Mouse (Mus musculus) liver, embryonic 14.5 days (tissue): ENCODE data around the gene Gpc6. TPM values are rescaled to one million over a fixed set of nuclear protein-coding genes. Genes with fewer than 3 reads are reported as not detected.

Experiments
- ATAC-seq: fragments of 200-750 bp; cut with Nextera tagmentation; 2 replicates; pipeline ENCODE4 v1.8.0; 2017; ENCODE audit warnings: moderate number of reproducible peaks, mild to moderate bottlenecking, moderate library complexity; ENCODE audit not compliant: insufficient read depth
- DNase-seq, 3 experiments: peaks; one replicate each; pipeline ENCODE4 v3.0.0-alpha.2; 2012 to 2013; ENCODE audit warnings: low read depth in 3 of 3, low spot score in 3 of 3
- H3K27ac ChIP-seq: fragments of 300-500 bp; sonication (generic); 2 replicates; pipeline ENCODE4 v1.5.1; 2014; ENCODE audit warnings: moderate library complexity, mild to moderate bottlenecking, control low read depth, inconsistent platforms
- H3K27me3 ChIP-seq: fragments of 300-500 bp; sonication (generic); 2 replicates; pipeline ENCODE4 v1.6.1; 2014; ENCODE audit warnings: mild to moderate bottlenecking, low read length, moderate library complexity; ENCODE audit not compliant: control insufficient read depth, insufficient read depth
- H3K36me3 ChIP-seq: fragments of 300-500 bp; sonication (generic); replicated peaks from 2 replicates; pipeline ENCODE4 v1.6.1; 2014; ENCODE audit warnings: low read depth; ENCODE audit not compliant: control insufficient read depth, insufficient read depth
- H3K4me1 ChIP-seq, 2 experiments: fragments of 200-500 bp in 1 of 2; fragments of 300-500 bp in 1 of 2; sonication (generic) in 1 of 2; replicated peaks; 2 replicates each; pipeline ENCODE4 v1.6.1; 2012 to 2014; ENCODE audit warnings: antibody characterized with exemption in 1 of 2, inconsistent platforms in 1 of 2, low read length in 1 of 2; ENCODE audit not compliant: control insufficient read depth in 2 of 2, insufficient read depth in 2 of 2
- H3K4me2 ChIP-seq: fragments of 300-500 bp; sonication (generic); 2 replicates; pipeline ENCODE4 v1.6.1; 2014; ENCODE audit warnings: low read depth, mild to moderate bottlenecking, control low read depth, moderate library complexity
- H3K4me3 ChIP-seq, 2 experiments: fragments of 200-500 bp in 1 of 2; fragments of 300-500 bp in 1 of 2; sonication (generic) in 1 of 2; 2 replicates each; pipeline ENCODE4 v1.5.1; 2012 to 2014; ENCODE audit warnings: low read depth in 2 of 2, low read length in 2 of 2, mild to moderate bottlenecking in 2 of 2, control low read depth in 1 of 2, inconsistent platforms in 1 of 2, moderate library complexity in 1 of 2; ENCODE audit not compliant: insufficient read depth in 1 of 2
- H3K9ac ChIP-seq: fragments of 300-500 bp; sonication (generic); replicated peaks from 2 replicates; pipeline ENCODE4 v1.6.1; 2014; ENCODE audit warnings: mild to moderate bottlenecking, control low read depth, moderate library complexity
- H3K9me3 ChIP-seq: fragments of 300-500 bp; sonication (generic); 2 replicates; pipeline ENCODE4 v1.6.1; 2016; ENCODE audit warnings: low read length, mixed read lengths; ENCODE audit not compliant: control insufficient read depth
- CTCF ChIP-seq: IDR thresholded peaks from 2 replicates; pipeline ENCODE4 v1.5.1; 2016; ENCODE audit warnings: antibody characterized with exemption, low read depth, control low read depth
- EP300 ChIP-seq: IDR thresholded peaks from 2 replicates; pipeline ENCODE4 v1.6.1; 2016; ENCODE audit warnings: antibody characterized with exemption, low read depth
- WGBS: fragments of 180-500 bp; shearing (Covaris S2); extraction: QIAGEN DNeasy Blood & Tissue Kit; methylation state at CpG from one replicate; pipeline ENCODE4 v1.1.7; 2014; ENCODE audit not compliant: insufficient replicate concordance; 5-methylcytosine and 5-hydroxymethylcytosine counted together
- polyA plus RNA-seq, 2 experiments: library from polyadenylated mRNA; depleted of rRNA in 1 of 2; stranded (reverse) in 1 of 2; unstranded in 1 of 2; fragments of >200 nt; fragmentation: Nextera tagmentation in 1 of 2; extraction: Ambion mirVana in 1 of 2; gene quantifications; 2 replicates each; pipeline versions ENCODE4 v1.2.1 to v1.2.3; 2012 to 2014

The Gpc6 gene
- polyA plus RNA-seq, 2 experiments, result 0.97 to 2.3 TPM

DNA sequence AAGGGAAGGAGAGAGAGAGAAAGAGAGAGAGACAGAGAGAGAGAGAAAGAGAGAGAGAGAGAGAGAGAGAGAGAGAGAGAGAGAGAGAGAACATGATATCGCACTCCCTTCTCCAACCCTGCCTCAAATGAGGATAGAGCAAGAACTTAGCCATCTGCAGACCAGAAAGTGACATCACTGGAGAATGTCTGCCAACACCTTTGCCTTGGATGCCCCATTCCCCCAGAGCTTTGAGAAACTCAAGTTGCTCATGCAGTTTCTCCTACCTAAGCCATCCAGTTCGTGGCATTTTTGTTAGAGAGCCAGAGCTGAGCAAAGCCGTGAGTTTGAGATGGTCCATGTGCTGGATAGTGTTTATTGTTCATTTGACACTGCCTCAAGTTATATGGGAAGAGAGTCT, 1030.9 kb downstream of the Gpc6 start:
- Histone ChIP-seq H3K36me3 (no peaks in the 10 kb centered on the region), H3K27me3 (no peaks in the 10 kb centered on the region), H3K27ac (no peak overlapping the region), H3K9me3 (no peaks in the 10 kb centered on the region), H3K4me3 (no peak overlapping the region), H3K4me1 (no peaks in the 10 kb centered on the region), H3K4me2 (no peak overlapping the region), H3K9ac (no peak overlapping the region)
- no peak for TF ChIP-seq EP300
- TF ChIP-seq CTCF, result no peak
- ATAC-seq, result no peak
- WGBS, result 55% methylated on average over 3 of the region's 3 CpGs
- DNase-seq, result no peak

DNA sequence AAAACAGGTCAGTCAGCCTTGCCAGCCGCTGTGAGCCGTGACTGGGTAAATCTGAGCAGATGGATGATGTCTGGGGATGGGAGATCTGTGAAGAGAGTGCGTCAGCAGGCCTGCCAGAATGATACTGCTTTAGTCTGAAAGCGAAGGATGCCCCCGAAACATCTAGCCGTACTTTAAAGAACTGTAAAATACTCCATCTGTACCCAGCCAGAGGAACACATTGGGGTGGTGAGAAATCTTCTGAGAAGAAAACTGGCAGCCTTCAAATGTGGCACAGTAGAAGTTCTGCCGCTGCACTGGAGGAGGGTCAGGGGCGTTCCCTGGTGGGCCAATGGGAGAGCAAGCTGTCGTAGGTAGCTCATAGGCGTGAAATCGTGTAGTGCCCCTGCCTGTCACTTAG, 1033.3 kb downstream of the Gpc6 start:
- Histone ChIP-seq H3K27me3 (no peaks in the 10 kb centered on the region), H3K4me2 (no peak overlapping the region), H3K4me1 (no peaks in the 10 kb centered on the region), H3K27ac (no peak overlapping the region), H3K9me3 (no peaks in the 10 kb centered on the region), H3K36me3 (no peaks in the 10 kb centered on the region), H3K9ac (no peak overlapping the region), H3K4me3 (no peak overlapping the region)
- TF ChIP-seq CTCF (no peak), EP300 (no peak)
- ATAC-seq (no peak), DNase-seq (no peak)
- 74% methylated on average over 11 of the region's 11 CpGs for WGBS

DNA sequence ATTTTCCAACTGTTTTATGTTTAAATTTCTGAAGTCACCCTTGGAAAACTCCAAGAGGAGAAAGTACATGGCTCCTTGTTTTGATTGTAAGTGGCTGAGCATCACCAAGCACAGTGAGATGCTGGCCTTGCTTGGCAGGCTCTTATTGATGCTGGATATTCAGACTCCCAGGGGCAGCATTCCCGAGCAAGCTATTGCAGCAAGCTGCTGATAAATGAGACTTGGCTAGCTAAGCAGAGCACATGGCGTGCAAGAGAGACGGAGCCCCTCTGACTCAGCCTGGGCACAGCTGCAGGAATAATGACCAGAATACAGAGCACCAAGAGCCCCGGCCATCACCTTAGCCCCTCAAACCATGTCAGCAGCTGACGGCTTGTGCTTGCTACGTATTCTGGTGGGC, 1036.2 kb downstream of the Gpc6 start:
- Histone ChIP-seq H3K4me3 (no peak overlapping the region), H3K27ac (no peak overlapping the region), H3K36me3 (no peaks in the 10 kb centered on the region), H3K9me3 (no peaks in the 10 kb centered on the region), H3K9ac (no peak overlapping the region), H3K4me1 (no peaks in the 10 kb centered on the region), H3K4me2 (no peak overlapping the region), H3K27me3 (no peaks in the 10 kb centered on the region)
- ATAC-seq, result no peak
- DNase-seq, result no peak
- 51% methylated on average over 6 of the region's 6 CpGs for WGBS
- TF ChIP-seq CTCF (no peak), EP300 (no peak)

DNA sequence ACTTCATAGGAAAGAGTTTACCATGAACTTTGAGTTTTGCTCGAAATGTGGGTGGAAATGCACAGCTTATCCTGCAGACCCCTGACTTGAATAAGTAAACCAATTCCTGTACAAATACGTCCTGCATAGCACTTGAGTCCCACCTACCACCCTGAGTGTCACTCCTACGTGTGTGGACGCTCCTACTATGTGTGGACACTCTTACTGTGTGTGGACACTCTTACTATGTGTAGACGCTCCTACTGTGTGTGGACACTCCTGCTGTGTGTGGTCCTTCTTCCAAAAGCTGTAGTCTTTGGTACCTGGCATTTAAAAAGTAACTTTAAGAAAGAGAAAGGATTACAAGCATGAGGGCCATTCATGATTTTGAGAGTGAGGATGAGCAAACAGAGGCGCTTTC, 1036.7 kb downstream of the Gpc6 start:
- no peaks in the 10 kb centered on the region for H3K4me1 ChIP-seq
- H3K36me3 ChIP-seq, result no peaks in the 10 kb centered on the region
- no peaks in the 10 kb centered on the region for H3K9me3 ChIP-seq
- no peak overlapping the region for H3K4me2 ChIP-seq
- H3K27me3 ChIP-seq, result no peaks in the 10 kb centered on the region
- no peak overlapping the region for H3K27ac ChIP-seq
- ATAC-seq, result no peak
- WGBS, result 52% methylated on average over 6 of the region's 6 CpGs
- no peak overlapping the region for H3K4me3 ChIP-seq
- no peak overlapping the region for H3K9ac ChIP-seq
- TF ChIP-seq EP300, result no peak
- no peak for TF ChIP-seq CTCF
- DNase-seq, result no peak

DNA sequence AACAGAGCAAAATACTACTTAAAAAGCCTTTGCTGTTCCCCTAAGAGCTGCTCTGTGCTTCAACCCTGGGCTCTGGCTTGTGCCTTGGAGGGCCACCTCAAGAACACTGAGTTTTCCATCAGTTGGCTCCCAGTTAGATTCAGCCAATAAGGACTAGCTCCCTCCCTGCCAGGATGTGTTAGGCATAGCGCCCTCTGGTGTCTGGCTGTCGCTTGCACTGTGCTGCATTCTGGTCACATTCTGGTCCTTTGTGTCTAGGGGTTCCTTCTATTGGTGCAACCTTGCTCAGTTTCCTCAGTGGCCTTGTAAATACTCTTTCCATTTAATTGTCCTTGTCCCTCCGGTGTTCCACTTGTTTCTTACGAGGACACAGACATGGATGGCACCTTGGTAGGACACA, 1037.3 kb downstream of the Gpc6 start:
- Histone ChIP-seq H3K9ac (no peak overlapping the region), H3K4me2 (no peak overlapping the region), H3K27ac (no peak overlapping the region), H3K9me3 (no peaks in the 10 kb centered on the region), H3K4me1 (no peaks in the 10 kb centered on the region), H3K36me3 (no peaks in the 10 kb centered on the region), H3K4me3 (no peak overlapping the region), H3K27me3 (no peaks in the 10 kb centered on the region)
- ATAC-seq (no peak), DNase-seq (no peak)
- TF ChIP-seq CTCF (peak; percentile 62), EP300 (no peak)
- WGBS, result 45% methylated on average over 4 of the region's 4 CpGs
